Mouse (Mus musculus) CH12.LX (cell line): Measurements from ENCODE around the gene Sfxn2. TPM values are rescaled to one million over a fixed set of nuclear protein-coding genes. Genes with fewer than 3 reads are reported as not detected.

Source experiments
- DNase-seq: peaks from one replicate; pipeline ENCODE4 v3.0.0-alpha.2; 2013; ENCODE audit errors: extremely low read depth
- H3K27ac ChIP-seq: 2 replicates; pipeline ENCODE4 v1.5.1; 2012; ENCODE audit warnings: low read depth, mild to moderate bottlenecking, control low read depth, moderate library complexity; ENCODE audit not compliant: insufficient read depth
- H3K27me3 ChIP-seq: replicated peaks from 2 replicates; pipeline ENCODE3; 2012; ENCODE audit warnings: inconsistent platforms
- H3K36me3 ChIP-seq, 2 experiments: replicated peaks in 1 of 2; 2 replicates each; pipeline versions ENCODE3 to v1.6.1; 2012; ENCODE audit warnings: inconsistent platforms in 1 of 2, low read length in 1 of 2, mild to moderate bottlenecking in 1 of 2, mixed read lengths in 1 of 2, moderate library complexity in 1 of 2; ENCODE audit not compliant: control insufficient read depth in 1 of 2, insufficient read depth in 1 of 2
- H3K4me1 ChIP-seq, 2 experiments: 2 replicates each; pipeline ENCODE4 v1.6.1; 2012; ENCODE audit warnings: inconsistent platforms in 1 of 2, moderate library complexity in 1 of 2; ENCODE audit not compliant: insufficient read depth in 2 of 2, control insufficient read depth in 1 of 2
- H3K4me2 ChIP-seq: 2 replicates; pipeline ENCODE4 v1.6.1; 2012; ENCODE audit warnings: low read depth, mild to moderate bottlenecking, control low read depth; ENCODE audit not compliant: poor library complexity, insufficient read depth, severe bottlenecking
- H3K4me3 ChIP-seq, 3 experiments: fragments of 150-350 bp in 1 of 3; sonication (generic) in 1 of 3; replicated peaks in 1 of 3; 2 replicates each; pipeline versions ENCODE3 to v1.5.1; 2011 to 2012; ENCODE audit warnings: low read depth in 2 of 3, low read length in 2 of 3, mild to moderate bottlenecking in 2 of 3, moderate library complexity in 2 of 3, control low read depth in 1 of 3, improper control_type of control experiment in 1 of 3, inconsistent platforms in 1 of 3, mixed read lengths in 1 of 3; ENCODE audit not compliant: poor library complexity in 1 of 3
- H3K79me2 ChIP-seq: replicated peaks from 2 replicates; pipeline ENCODE4 v1.6.1; 2012; ENCODE audit warnings: mild to moderate bottlenecking, moderate library complexity; ENCODE audit not compliant: control insufficient read depth, poor library complexity, insufficient read depth, severe bottlenecking; ENCODE audit errors: extremely low read depth
- H3K9ac ChIP-seq: 2 replicates; pipeline ENCODE4 v1.6.1; 2012; ENCODE audit warnings: low read depth, mild to moderate bottlenecking, control low read depth, moderate library complexity; ENCODE audit not compliant: insufficient read depth
- H3K9me3 ChIP-seq: replicated peaks from 2 replicates; pipeline ENCODE3; 2012; ENCODE audit warnings: low read length, inconsistent platforms, mixed read lengths
- E2F4 ChIP-seq: IDR thresholded peaks from 2 replicates; pipeline ENCODE4 v1.6.1; 2011; ENCODE audit warnings: low read depth, low read length, improper control_type of control experiment; ENCODE audit not compliant: insufficient replicate concordance
- ELF1 ChIP-seq: IDR thresholded peaks from 2 replicates; pipeline ENCODE4 v1.6.1; 2014; ENCODE audit warnings: low read depth, mild to moderate bottlenecking, inconsistent platforms, low read length, improper control_type of control experiment
- JUN ChIP-seq: IDR thresholded peaks from 2 replicates; pipeline ENCODE4 v1.6.1; 2011; ENCODE audit warnings: low read depth, mild to moderate bottlenecking, low read length, improper control_type of control experiment, moderate library complexity; ENCODE audit not compliant: insufficient read depth
- JUND ChIP-seq: conservative IDR thresholded peaks from 2 replicates; pipeline ENCODE4 v1.6.1; 2011; ENCODE audit warnings: low read depth, low read length, improper control_type of control experiment
- MAFK ChIP-seq: IDR thresholded peaks from 2 replicates; pipeline ENCODE4 v1.6.1; 2011; ENCODE audit warnings: low read length, improper control_type of control experiment; ENCODE audit not compliant: insufficient replicate concordance
- MXI1 ChIP-seq: IDR thresholded peaks from 2 replicates; pipeline ENCODE4 v1.6.1; 2011; ENCODE audit warnings: mild to moderate bottlenecking, low read depth, low read length, improper control_type of control experiment
- NELFE ChIP-seq: IDR thresholded peaks from 2 replicates; pipeline ENCODE4 v1.6.1; 2011; ENCODE audit warnings: low read depth, low read length, improper control_type of control experiment
- NRF1 ChIP-seq: IDR thresholded peaks from 2 replicates; pipeline ENCODE4 v1.6.1; 2014; ENCODE audit warnings: low read depth, mild to moderate bottlenecking, inconsistent platforms, low read length, improper control_type of control experiment, moderate library complexity
- POLR2A ChIP-seq: IDR thresholded peaks from 2 replicates; pipeline ENCODE4 v1.6.1; 2011; ENCODE audit warnings: low read depth, mild to moderate bottlenecking, improper control_type of control experiment, low read length
- RAD21 ChIP-seq: IDR thresholded peaks from 2 replicates; pipeline ENCODE4 v1.6.1; 2011; ENCODE audit warnings: low read depth, mild to moderate bottlenecking, low read length, improper control_type of control experiment, moderate library complexity
- RCOR1 ChIP-seq: conservative IDR thresholded peaks from 2 replicates; pipeline ENCODE4 v1.6.1; 2012; ENCODE audit warnings: low read depth, mild to moderate bottlenecking, inconsistent platforms, low read length, improper control_type of control experiment
- SMC3 ChIP-seq: IDR thresholded peaks from 2 replicates; pipeline ENCODE4 v1.6.1; 2011; ENCODE audit warnings: low read depth, low read length, improper control_type of control experiment
- UBTF ChIP-seq: IDR thresholded peaks from 2 replicates; pipeline ENCODE4 v1.6.1; 2012; ENCODE audit warnings: low read depth, mild to moderate bottlenecking, inconsistent platforms, low read length, improper control_type of control experiment, moderate library complexity
- USF1 ChIP-seq: IDR thresholded peaks from 2 replicates; pipeline ENCODE4 v1.6.1; 2014; ENCODE audit warnings: low read depth, mild to moderate bottlenecking, inconsistent platforms, low read length, improper control_type of control experiment
- USF2 ChIP-seq: conservative IDR thresholded peaks from 2 replicates; pipeline ENCODE4 v1.6.1; 2011; ENCODE audit warnings: low read depth, low read length, improper control_type of control experiment
- ZC3H11A ChIP-seq: IDR thresholded peaks from 2 replicates; pipeline ENCODE4 v1.6.1; 2012; ENCODE audit warnings: low read depth, mild to moderate bottlenecking, inconsistent platforms, low read length, improper control_type of control experiment
- ZKSCAN1 ChIP-seq: IDR thresholded peaks from 2 replicates; pipeline ENCODE4 v1.6.1; 2012; ENCODE audit warnings: low read depth, inconsistent platforms, low read length, improper control_type of control experiment, borderline replicate concordance
- dilution Hi-C: fragments of 300-500 bp; cut with MboI; formaldehyde crosslinking; loops from 2 replicates; pipeline ENCODE4 v1.14.3; 2020; ENCODE audit warnings: low sequenced_read_pairs; ENCODE audit not compliant: extremely low pct_unique_long_range_greater_than_20kb, extremely low pct_ligation_motif_present
- in situ Hi-C: fragments of 300-500 bp; cut with MboI; formaldehyde crosslinking; loops from 3 replicates; pipeline ENCODE4 v1.14.3; 2019; ENCODE audit warnings: low sequenced_read_pairs, low pct_ligation_motif_present, low pct_unique_long_range_greater_than_20kb, mixed read lengths
- polyA plus RNA-seq: library from polyadenylated mRNA; unstranded; fragments of >175 nt; gene quantifications from 2 replicates; pipeline ENCODE4 v1.2.1, GENCODE M21; 2012; ENCODE audit warnings: low read depth; ENCODE audit not compliant: insufficient read length
- total RNA-seq, 2 experiments: library from RNA; depleted of rRNA; stranded (reverse); fragments of 300-350 nt in 1 of 2; fragments of >200 nt in 1 of 2; gene quantifications; 2 replicates each; pipeline ENCODE4 v1.2.3; 2012 to 2014

Sfxn2 gene
- total and polyA plus RNA-seq, 3 experiments = 5.9 to 11.1 (median 8.5) TPM

DNA sequence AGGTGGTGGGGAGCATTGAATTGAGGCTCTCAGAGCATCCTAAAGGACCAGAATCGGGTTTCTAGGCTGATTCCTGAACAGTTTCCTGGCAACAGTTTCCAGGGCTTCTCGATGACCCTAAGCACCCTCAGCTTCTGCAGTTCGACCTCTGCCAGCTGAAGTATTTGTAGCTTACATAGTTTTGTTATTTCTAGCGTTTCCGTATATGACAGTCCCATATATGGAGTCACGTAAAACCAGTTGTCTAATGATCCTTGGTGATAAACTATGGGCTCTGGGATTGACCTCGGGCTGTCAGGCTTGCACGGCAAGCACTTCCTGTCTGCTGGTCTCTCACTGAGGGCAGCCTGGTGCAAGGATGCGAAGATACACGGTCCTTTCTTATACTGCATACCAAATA lies 52.4 kb downstream of the Sfxn2 start:
- TF ChIP-seq E2F4 (no peak), NELFE (no peak), JUN (no peak), POLR2A (no peak), UBTF (no peak), SMC3 (no peak), RAD21 (no peak), USF1 (no peak), ZC3H11A (no peak), MXI1 (no peak), USF2 (no peak), ZKSCAN1 (no peak), ELF1 (no peak), MAFK (no peak)
- DNase-seq = no peak
- Histone ChIP-seq H3K9me3 (no peaks in the 10 kb centered on the region), H3K27me3 (no peaks in the 10 kb centered on the region), H3K4me1 (peaks cover 0 to 10% of the 10 kb centered on the region in 2 experiments; a peak in 2 of 4 replicates), H3K4me2 (no peak overlapping the region), H3K9ac (no peak overlapping the region), H3K36me3 (peaks cover 15 to 76% of the 10 kb centered on the region in 2 experiments), H3K4me3 (no peak overlapping the region), H3K27ac (no peak overlapping the region), H3K79me2 (no peaks in the 10 kb centered on the region; the same call in 1 of the 2 replicates)
- in situ Hi-C loops = no loop called here
- dilution Hi-C loops = no loop called here

DNA sequence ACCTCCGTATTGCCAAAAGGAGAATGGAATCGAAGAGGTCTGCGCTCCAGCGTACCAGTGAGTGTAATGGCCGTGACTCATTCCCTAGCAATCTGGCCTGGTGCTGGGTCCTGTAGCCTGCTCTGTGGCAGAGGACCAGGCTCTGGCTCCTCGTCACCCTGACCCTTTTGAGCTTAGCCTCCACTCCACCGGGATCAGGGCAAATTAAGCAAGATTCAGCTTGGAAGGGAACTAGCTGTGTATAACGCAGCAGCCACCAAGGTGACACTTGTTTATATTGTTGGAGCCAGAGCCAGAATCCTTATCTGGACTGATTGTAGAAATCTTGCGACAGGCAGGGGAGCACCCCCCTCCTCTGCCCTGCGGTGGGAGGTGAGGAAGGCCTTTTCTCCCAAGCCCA lies 55.2 kb downstream of the Sfxn2 start:
- Histone ChIP-seq H3K27me3 (no peaks in the 10 kb centered on the region), H3K79me2 (no peaks in the 10 kb centered on the region), H3K36me3 (peaks cover 24 to 77% of the 10 kb centered on the region in 2 experiments), H3K9me3 (no peaks in the 10 kb centered on the region)
- no peak for DNase-seq
- in situ Hi-C loops (no loop called here), dilution Hi-C loops (no loop called here)
- TF ChIP-seq RCOR1 (no peak), JUND (no peak), NELFE (no peak), MXI1 (no peak), JUN (no peak), NRF1 (no peak)
- TF ChIP-seq, all 38 proteins: peak for 0
- Histone ChIP-seq H3K4me2 (no peak overlapping the region), H3K9ac (no peak overlapping the region), H3K4me3 (no peak overlapping the region), H3K27ac (no peak overlapping the region), H3K4me1 (peaks cover 0 to 12% of the 10 kb centered on the region in 2 experiments; a peak in 2 of 4 replicates)
